Mouse (Mus musculus) layer of hippocampus, postnatal 36 days (tissue): Measurements from ENCODE around the gene Sae1. TPM values are rescaled to one million over a fixed set of nuclear protein-coding genes. Genes with fewer than 3 reads are reported as not detected.
A peak's percentile ranks its signal among the peaks of the same experiment; 100 is the strongest.
"Not testable (repeated sequence)": the region's sequence is repeated elsewhere in the genome, so short reads cannot be mapped to it uniquely, and the experiment has no call there.

ENCODE experiments used
- DNase-seq, 2 experiments: peaks; one replicate each; pipeline ENCODE4 v3.0.0; 2022
- total RNA-seq, 2 experiments: library from RNA; stranded (reverse); gene quantifications; 2 replicates each; pipeline ENCODE4 v1.2.3; 2021

The Sae1 gene
- total RNA-seq, 2 experiments from 2014 or later, result 88.7 to 97.5 TPM

DNA sequence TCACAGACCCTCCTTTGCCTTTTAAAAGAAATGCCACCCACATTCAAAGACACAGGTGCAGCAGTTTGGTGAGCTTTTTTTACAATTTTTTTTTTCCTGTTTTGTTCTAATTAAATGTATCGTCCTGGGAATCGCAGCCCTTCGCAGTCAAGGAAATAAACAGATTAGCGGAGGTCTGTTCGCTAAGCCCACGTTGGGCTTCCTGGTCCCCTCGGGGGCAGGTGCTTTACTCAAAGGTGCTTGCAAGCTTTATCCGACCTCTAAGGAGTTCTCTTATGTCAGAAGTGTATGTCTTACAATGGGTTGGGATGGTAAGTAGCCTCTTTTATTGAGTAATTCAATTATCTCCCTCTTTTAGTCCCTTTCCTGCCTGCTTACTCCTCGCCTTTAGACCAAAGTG, 14.8 kb upstream of the Sae1 start:
- no peak for DNase-seq

DNA sequence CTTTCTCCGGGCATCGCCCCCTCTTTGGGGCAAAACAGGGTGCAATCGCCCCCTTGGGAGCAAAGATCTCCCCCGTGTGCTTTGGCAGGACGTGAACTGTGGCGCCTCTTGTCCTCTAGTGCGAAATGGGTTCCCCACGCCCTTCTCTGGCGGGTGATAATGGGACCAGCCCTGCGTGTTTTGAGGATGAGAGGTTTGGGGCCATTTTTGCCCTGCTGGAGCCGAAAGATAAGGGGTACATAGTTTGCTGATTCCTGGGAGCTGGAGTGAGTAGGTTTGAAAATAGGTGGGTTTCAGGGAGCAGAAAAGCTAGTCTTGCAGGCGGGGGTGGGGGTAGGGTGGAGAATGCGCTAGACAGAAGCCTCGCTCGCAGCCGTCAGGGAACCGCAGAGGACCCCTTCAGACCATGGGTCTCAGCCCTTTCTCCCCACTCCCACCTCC, 14.4 kb upstream of the Sae1 start:
- DNase-seq, result peak; percentile 32 to 44

DNA sequence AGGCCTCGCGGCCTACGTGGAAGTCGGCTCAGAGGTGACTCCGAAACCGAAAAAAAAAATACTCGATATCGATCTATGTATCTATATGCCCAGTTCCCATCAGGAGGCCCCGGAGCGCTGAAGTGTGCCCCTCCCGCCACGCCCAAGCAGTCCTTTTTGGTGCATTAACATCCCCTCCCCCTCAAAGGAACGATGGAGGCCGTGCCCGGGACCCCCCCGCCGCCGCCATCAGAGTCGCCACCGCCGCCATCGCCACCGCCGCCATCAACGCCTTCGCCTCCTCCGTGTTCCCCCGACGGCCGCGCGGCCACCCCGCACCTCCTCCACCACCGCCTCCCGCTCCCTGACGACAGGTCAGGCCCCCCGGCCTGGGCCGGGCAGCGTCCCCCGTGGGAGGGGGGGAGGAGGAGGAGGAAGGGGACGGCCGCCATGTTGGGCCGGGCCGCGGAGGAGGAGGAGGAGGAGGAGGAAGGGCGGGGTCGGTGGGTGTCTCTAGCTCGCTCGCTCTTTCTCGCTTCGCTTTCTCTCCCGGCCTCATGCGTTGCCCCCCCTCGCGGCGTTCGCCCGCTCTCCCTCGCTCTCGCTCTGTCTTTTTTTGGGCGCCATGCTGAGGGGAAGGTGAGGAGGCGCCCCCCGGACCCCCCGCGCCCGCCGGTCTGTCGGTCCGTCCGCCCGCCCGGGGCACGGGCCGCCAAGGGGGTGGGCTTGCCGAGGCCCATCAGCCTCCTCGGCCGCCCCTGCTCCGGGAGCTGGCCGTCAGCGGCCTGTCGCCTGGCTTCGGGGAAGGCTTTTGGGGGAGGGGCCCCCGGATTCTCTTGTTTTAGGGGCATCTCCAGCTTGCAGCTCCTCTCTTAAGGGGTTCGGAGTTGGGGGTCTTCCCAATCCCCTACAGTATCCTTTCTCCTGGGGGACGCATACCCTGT, 13.3 kb upstream of the Sae1 start, which contains the start of gene Zc3h4:
Gene Zc3h4 (plus strand): TSS at position 222 of the 923 bp plus-strand sequence.
- peak; percentile 87 to 88 for DNase-seq

DNA sequence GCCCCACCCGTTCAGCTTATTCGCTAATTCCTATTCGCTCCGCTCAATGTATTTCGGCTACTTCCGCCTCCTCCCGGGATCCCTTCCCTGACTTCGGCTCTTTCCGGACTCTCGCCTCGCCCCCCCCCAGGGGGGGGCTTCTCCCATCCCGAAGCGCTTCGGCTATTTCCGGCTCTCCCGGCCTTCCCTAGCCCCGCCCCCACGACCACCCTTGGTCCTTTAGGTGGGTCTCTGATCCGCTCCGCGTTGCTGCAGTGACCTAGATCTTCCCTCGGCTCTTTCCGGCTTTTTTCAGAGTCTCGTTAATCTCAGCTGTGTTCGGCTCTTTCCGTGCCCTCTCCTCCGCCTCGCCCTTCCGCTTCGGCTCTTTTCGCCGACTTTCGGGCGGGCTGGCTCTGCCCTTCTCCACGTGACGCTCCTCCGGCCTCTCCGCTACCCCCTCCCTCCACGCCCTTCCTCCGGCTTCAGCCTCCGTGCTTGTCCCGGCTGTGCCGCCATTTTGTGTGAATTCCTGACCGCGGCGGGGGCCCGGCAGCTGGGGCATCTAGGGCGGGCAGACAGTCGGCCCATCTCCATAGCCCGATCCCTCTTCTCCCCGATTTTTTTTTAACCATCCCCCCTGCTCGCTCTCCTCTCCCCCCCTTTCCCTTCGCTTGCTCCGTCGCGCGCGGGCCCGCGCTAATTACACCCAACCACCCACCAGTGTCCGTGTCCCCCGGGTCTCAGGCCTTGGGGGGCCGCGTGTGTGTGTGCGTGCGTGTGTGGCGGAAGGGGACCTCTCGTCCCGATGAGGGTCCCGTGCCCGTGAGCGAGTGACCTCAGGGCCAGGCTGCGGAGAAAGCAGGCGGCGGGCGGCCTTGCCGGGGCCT, 12.4 kb upstream of the Sae1 start:
- peak; percentile 99 for DNase-seq

DNA sequence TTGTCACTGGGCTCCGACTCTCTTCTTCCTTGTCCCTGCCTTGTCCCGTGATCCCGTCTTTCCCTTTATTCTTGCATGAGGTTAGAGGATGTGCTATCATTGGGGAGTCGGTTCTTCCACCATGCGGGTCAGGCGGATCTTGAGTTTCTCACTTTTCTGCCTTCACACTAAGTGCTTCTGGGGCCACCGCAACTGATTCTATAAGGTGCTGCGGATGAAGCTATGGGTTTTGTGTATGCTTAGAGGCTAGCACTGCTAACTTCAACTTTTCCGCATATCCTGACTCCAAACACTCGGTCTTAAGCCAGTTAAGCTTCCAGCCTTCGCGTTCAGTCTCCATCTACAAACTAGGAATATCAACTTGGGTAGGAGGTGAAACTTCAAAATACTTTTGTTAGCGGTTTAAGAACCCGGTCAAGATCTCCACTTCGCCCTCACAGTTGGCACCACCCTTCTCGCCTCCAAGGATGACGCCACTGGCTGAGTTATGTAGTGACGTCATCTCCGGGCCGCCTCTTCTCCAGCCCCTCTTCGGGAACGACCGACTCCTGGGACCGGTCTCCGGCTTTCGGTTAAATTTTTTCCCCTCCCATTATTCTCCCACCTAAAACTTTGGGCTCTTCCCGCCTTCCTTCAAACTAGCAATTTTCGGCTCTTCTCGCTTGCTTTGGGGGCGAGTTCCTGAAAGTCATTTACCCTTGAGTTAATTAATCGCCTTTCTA, 11.7 kb upstream of the Sae1 start:
- peak; percentile 90 to 93 for DNase-seq

DNA sequence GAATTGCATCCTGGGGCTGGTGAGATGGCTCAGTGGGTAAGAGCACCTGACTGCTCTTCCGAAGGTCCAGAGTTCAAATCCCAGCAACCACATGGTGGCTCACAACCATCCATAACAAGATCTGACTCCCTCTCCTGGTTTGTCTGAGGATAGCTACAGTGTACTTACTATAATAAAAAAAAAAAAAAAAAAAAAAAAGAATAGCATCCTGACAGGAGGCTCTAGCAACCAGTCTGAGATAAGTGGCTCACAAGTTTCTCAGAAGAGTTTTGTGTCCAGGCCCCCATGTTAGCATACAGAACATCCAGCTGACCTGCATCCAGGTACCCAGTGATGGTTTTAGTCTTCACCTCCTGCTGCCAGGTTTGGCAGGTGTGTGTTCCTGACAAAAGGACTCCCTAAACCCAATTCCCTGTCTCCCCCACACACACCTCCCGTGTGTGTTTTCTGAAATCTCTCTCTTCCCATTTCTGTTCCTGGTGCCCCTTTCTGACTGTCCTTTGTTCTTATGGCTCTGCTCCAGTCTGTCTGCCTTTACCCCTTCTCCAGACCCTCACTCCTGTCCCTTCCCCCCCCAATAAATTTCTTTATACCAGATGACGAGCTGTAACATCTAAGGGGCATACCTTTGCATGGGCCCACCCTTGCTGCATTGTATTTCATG, 10.9 kb upstream of the Sae1 start:
- DNase-seq, result no peak

DNA sequence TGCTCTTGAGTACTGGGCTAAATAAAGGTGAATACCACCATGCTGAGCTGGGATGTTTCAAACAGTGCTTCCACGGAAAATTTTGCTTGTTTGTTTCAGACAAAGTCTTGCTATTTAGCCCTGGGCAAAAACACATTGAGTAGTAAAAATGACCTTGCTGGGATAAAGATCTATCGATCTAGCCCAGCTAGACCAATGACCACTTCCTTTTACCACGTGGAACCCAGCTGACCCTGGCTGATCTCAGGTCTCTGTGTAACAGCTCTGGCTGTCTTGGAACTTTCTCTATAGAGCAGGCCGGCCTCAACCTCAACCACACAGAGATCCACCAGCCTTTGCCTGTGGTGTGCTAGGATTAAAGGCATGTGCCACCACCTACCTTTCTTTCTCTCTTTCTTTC, 9.9 kb upstream of the Sae1 start:
- DNase-seq, result no peak

DNA sequence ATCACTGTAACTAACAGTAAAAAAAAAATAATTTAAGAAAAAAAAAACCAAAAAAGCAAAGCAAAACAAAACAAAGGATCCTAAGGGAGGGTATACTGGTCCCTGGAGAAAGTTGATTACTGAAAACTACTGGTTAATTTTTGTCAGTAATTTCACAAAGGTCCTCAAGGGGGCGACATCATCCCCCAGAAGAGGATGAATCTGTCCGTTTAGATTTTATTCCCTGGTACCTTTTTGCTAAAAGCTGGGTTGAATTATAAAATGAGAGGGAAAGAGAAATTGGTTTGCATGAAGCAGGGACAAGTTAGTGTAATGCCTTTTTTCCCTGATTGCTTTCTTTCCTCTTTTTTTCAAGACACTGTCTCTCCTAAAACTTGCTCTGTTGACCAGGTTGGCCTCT, 8.3 kb upstream of the Sae1 start:
- DNase-seq, result no peak

DNA sequence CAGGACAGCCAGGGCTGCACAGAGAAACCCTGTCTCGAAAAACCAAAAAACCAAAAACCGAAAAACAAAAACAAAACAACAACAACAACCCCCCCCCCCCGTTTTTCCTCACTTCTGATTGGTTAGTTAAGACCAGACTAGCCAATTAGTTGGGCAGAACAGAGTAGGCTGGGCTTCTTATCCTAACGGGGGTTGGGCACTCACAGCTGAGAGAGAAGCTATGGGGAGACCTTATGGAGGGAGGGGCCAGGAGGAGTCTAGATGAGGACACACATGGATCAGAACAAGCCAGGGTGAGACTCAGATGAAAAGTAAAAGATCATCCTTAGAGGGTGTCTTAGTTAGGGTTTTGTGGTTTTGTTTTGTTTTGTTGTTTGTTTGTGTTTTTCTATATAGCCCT, 5.3 kb upstream of the Sae1 start:
- DNase-seq, result no peak

DNA sequence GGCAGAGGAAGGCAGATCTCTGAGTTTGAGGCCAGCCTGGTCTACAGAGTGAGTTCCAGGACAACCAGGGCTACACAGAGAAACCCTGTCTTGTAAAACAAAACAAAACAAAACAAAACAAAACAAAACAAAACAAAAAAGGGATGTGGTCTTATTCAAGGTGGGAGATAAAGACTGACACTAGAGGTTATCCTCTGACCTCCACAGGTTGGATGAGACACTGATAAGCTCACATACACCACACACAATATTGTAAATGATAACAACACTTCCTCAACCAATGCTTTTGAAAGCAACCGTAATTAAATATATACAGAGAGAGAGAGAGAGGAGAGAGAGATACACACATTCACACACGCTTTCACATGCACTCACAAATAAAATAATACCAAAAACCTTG, 2.3 kb upstream of the Sae1 start:
- DNase-seq, result not testable (repeated sequence)

DNA sequence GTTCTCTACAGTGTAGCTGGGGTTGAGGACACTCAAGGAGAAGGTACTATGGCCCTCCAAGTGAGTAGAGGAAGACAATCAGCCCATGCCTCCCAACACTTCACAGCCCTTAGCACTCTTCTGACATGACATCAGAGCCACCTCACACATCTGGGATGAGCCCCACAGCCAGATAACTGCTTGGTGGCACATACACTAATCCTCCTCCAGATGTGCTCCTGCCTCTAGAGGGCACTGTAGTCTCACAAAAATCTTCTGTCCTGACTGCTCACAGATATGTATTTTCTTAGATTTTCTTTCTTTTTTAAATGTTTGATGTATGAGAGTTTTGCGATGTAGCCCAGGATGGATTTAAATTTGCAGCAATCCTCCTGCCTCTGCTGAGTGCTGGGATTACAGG, 11.1 kb downstream of the Sae1 start:
- peak in 1 of 2 experiments; percentile 29 for DNase-seq

DNA sequence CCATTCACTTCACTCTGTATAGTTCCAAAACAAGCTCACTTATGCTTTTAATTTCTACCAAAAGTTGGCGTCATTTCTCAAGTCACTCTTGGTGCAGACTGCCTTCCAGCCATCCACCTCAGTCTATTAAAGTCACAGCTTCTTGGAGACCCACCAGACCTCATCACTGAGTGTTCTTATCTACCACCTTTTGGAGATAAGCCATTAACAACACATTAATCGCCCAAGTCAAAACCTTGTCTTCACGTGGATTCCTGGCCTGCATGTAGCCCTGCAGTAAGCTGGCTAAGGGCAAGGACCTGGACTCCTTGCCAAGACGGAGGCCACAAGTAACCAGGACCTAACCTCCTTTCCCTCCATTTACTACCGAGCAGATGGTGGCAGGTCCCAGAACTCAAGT, 12.6 kb downstream of the Sae1 start:
- no peak for DNase-seq

DNA sequence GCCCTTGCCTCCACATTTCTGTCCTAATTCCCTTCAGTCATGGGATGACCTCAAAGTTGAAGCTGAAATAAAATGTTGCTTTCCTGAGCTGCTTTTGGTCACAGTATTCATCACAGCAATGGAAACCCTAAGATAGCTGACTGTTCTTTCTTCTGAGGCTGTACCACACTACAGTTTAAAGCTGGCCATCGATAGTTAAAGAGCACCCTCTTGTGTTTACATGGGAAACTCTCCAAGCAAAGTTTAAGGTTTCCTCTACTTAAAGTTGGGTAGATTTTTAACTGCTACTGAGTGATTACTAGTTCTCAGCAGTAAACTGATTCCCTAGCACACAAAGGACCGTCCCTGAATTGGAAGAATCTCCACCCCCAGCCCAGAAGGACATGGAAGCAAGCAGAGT, 13.9 kb downstream of the Sae1 start:
- DNase-seq, result no peak

DNA sequence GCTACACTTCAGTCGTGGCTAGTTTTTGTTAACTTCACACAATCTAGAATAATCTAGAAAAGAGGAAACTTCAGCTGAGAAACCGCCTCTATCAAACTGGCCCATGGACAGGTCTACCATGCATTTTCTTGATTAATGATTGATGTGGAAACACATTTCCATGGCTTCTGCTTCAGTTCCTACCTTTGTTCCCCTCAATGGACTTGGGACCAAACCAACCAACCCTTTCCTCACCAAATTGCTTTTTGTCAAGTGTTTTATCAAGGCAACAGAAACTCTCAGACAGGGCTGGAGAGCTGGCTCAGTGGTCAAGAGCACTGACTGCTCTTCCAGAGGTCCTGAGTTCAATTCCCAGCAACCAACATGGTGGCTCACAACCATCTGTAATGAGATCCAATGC, 17.0 kb downstream of the Sae1 start:
- DNase-seq, result no peak

DNA sequence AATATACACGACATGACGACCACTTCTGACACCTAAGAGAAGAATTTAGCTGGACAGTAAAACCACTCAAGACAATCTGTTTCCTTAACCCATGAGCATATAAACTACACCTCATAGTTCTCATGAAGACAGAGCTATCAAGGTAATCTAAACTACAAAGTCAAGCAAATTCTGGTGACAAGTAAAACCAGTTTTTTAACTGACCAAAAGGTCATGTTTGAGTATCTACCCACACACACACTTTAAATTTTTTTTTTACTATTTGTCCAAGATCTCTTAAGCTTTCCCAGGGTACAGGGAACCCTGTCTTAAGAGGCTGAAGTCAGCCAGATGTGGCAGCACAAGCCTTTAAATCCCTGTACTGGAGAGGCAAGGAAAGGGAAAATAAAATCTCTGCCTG, 18.8 kb downstream of the Sae1 start:
- no peak for DNase-seq

DNA sequence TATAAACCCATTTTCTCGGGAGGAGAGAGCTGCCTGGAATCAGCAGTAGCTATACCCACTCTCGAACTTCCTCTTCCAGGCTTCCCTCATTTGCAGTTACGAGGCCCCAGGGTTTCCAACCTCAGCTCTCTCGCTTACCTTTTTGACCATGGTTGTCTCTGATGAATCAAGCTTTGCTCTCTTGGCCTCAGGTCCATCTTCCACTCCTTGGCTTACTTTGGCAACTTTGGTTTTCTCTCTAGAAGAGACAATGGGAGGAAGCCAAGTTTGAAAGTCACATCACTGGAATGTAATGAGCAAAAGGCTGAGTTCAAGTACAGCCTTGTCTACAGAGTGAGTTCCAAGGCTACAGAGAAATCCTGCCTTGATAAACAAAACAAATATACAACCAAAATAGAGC, 20.9 kb downstream of the Sae1 start:
- DNase-seq, result no peak

DNA sequence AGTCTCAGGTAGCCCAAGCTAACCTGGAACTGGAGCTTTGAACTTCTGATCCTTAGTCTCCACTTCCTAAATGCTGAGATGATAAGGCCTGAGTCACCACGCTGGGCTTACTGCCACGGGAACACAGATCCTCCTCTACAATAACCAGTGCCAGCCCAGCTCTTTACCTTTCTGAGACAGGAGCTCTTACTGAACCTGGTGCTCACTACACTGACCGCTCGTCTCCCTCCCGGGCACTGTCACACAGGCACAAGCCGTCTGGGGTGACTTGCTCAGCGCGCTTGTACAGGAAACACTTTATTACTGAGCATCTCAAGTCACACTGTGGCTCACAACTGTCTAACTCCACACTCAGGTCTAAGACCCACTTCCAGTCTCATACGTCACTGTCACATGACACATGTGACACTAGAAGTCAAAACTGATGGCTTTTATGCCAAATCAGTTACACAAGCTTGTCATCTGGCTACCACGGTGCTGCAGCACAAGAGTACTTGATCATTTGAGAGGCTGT, 21.4 kb downstream of the Sae1 start:
- no peak for DNase-seq

DNA sequence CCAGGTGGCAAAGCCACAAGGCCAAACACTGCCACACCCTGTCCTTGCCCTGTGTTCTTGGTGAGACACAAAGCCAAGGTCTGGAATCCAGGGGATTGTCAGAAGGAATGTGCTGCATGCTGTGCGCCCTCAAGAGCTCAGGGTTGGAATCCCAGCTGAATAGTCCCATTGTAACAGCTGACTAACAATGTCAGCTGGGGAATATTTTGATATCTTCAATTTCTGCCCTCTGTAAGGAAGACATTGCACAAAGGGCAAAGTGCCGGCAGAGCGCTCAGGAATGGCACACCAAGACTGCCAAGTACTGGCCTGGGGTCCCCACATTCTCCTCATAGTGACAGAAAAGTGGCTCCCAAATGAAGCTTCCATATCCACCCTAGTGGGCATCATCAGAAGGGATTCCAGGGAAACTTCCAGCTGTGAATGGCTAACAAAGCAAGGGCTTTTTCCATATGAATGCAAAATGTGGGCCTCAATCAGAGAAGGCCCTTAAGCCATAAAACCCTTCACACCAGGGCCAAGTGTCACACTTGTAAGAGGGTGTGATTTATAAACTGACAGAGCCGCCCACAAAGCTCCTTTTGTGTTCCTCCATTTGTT, 22.6 kb downstream of the Sae1 start:
- no peak for DNase-seq

DNA sequence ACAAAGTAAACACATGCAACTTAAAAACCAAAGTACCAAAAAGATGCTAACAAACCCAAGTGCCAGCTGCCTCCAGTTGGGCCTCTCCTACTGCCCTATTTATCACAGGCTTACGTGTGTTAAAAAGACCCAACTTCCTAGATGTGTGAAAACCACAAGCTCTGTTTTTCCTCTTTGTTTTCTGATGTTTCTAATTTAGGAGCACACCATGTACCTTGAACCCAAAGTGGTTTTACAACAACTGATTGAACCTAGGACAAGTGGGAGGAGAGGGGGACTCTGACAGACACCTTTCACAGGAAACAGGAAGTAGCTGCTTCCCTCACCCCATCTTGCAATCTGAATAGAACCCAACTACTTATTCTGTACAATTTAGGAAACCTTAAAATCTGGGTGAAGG, 23.3 kb downstream of the Sae1 start:
- DNase-seq, result no peak

DNA sequence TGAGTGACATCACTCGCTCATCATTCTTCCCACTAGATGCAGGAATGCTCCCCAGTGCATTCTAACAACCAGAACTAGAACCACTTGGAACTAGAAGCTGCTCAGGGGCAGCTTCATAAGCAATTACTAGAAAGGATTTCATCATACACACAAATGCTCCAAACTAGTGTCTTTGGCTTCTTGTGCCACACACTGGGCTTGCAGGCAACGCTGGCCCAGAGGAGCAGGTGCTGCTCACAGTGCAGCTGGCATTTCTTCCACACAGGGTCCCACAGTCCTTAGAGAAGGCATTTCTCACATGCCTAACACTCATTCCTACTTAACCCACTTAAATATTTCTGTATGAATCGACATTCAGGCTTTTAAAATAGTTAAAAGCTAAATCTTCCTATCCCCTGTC, 30.0 kb downstream of the Sae1 start:
- DNase-seq, result no peak

DNA sequence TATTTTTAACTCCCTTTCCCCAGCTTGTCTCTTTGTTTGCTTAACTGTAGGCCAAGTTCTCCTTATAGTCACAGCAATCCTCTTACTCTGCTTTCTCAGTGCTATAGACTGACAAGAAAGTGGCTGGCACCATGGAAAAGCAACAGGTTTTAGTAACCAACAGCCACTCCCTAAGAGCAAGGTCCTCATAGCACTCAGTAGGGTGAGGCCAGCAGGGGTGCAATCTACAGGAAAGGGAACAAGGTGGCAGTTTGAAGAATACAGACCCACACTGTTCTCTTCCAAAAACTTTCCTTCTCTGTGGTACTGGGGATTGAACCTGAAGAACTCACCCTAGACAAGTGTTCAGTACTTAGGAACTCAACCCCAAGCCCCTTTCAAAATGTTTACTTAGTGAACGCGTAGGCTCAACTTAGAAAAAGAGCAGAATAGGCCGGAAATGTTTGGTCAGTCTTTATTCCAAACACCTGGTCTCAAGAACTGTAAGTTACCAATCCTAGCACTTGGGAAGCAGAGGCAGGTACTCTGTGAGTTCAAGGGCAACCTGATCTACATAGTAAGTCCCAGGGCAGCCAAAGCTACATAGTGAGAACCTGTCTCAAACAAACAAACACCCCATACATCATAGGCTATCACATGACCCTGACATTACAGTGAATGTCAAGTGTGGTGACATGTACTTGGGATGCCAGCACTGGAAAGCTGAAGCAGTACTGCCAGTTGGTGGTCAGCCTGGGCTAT, 31.6 kb downstream of the Sae1 start:
- DNase-seq, result no peak
